Mouse (Mus musculus) liver, adult 2 months (tissue): Measurements from ENCODE around the gene Mtx3. TPM values are rescaled to one million over a fixed set of nuclear protein-coding genes. Genes with fewer than 3 reads are reported as not detected.
A peak's percentile ranks its signal among the peaks of the same experiment; 100 is the strongest.
"Not testable (repeated sequence)": the region's sequence is repeated elsewhere in the genome, so short reads cannot be mapped to it uniquely, and the experiment has no call there.

Experiments
- DNase-seq: peaks from one replicate; pipeline ENCODE4 v3.0.0-alpha.2; 2011; ENCODE audit warnings: low read depth, low spot score; ENCODE audit errors: extremely low read depth
- H3K27ac ChIP-seq: fragments of 200-500 bp; replicated peaks from 2 replicates; pipeline ENCODE4 v1.5.1; 2012; ENCODE audit warnings: low read depth, mild to moderate bottlenecking, control low read depth, inconsistent platforms, low read length; ENCODE audit not compliant: insufficient read depth
- H3K27me3 ChIP-seq: fragments of 200-500 bp; 2 replicates; pipeline ENCODE4 v1.6.1; 2012; ENCODE audit warnings: mild to moderate bottlenecking, moderate library complexity, low read length, inconsistent platforms; ENCODE audit not compliant: control insufficient read depth, insufficient read depth
- H3K36me3 ChIP-seq: fragments of 200-500 bp; 2 replicates; pipeline ENCODE4 v1.6.1; 2012; ENCODE audit warnings: low read length, inconsistent platforms; ENCODE audit not compliant: control insufficient read depth, insufficient read depth
- H3K4me1 ChIP-seq: fragments of 200-500 bp; 2 replicates; pipeline ENCODE4 v1.6.1; 2011; ENCODE audit warnings: low read length; ENCODE audit not compliant: control insufficient read depth, insufficient read depth
- H3K4me3 ChIP-seq: fragments of 200-500 bp; 2 replicates; pipeline ENCODE4 v1.5.1; 2011; ENCODE audit warnings: low read depth, mild to moderate bottlenecking, control low read depth, low read length, moderate library complexity; ENCODE audit not compliant: insufficient read depth
- H3K79me2 ChIP-seq: fragments of 200-500 bp; 2 replicates; pipeline ENCODE4 v1.6.1; 2012; ENCODE audit warnings: inconsistent platforms, mild to moderate bottlenecking, low read length, moderate library complexity; ENCODE audit not compliant: control insufficient read depth, insufficient read depth
- H3K9ac ChIP-seq: fragments of 200-500 bp; 2 replicates; pipeline ENCODE4 v1.6.1; 2012; ENCODE audit warnings: low read depth, mild to moderate bottlenecking, control low read depth, inconsistent platforms, low read length
- CTCF ChIP-seq: fragments of 200-500 bp; IDR thresholded peaks from 2 replicates; pipeline ENCODE4 v1.5.1; 2011; ENCODE audit warnings: low read depth, low read length, control low read depth
- POLR2A ChIP-seq: fragments of 200-500 bp; IDR thresholded peaks from 2 replicates; pipeline ENCODE4 v1.6.1; 2011; ENCODE audit warnings: low read length, control low read depth; ENCODE audit not compliant: insufficient read depth; ENCODE audit errors: extremely low read depth
- WGBS: fragments of 180-500 bp; shearing (Covaris S2); methylation state at CpG from one replicate; pipeline ENCODE4 v1.1.7; 2018; 5-methylcytosine and 5-hydroxymethylcytosine counted together
- polyA plus RNA-seq: library from polyadenylated mRNA; depleted of rRNA; stranded (reverse); fragments of >200 nt; gene quantifications from 2 replicates; pipeline ENCODE4 v1.2.3, GENCODE M21; 2012; rRNA removed
- total RNA-seq: library from RNA; depleted of rRNA; stranded (reverse); fragments of >200 nt; gene quantifications from 2 replicates; pipeline ENCODE4 v1.2.3, GENCODE M21; 2014; rRNA removed

The Mtx3 gene
- 10.4 and 12.3 TPM in 2 replicates for total RNA-seq
- polyA plus RNA-seq = 2.6 TPM in 2 replicates

DNA sequence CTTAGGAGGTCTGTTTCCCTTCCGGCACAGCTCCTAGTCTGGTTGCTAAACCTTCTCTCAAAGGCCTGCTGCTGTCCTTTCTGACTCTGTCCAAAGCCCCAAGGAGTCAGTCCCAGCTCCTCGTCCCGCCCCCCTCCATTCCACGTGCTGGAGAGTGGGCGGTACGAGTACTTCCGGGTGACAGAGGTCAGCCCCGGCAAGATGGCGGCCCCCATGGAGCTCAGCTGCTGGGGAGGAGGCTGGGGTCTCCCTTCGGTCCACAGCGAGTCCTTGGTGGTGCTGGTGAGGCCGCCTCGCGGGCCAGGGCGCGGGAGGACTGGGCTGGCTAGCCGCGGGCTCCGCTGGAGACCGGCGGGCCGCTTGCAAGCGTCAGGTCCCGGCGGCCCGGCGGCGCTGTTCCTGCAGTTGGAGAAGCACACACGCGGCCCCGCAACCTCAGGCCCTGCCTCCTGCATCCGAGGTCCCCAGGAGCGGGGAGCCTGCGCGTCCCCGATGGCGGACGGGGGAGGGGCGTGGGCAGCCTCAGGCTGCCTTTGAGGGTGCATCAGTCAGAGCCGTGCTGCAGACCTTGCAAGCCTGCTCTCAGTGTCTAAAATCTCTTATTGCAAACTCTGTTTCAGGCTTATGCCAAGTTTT is at the start of gene Mtx3:
TSS of gene Mtx3 (plus strand) at position 175 of the 636 bp plus-strand sequence.
- Histone ChIP-seq H3K4me3 (peak within 1 kb of the TSS; percentile 94), H3K4me1 (peaks cover 6% of the 10 kb centered on the region; the same call in 1 of the 2 replicates), H3K27me3 (no peaks in the 10 kb centered on the region), H3K79me2 (no peaks in the 10 kb centered on the region), H3K36me3 (peaks cover 18% of the 10 kb centered on the region), H3K27ac (peak within 1 kb of the TSS; percentile 69), H3K9ac (peak within 1 kb of the TSS; percentile 86)
- WGBS = 2% methylated on average over 40 of the region's 40 CpGs
- TF ChIP-seq POLR2A = 0 out of 2 replicates have a peak, but pooled peaks have one; percentile 17
- TF ChIP-seq CTCF = no peak
- peak; percentile 67 for DNase-seq

DNA sequence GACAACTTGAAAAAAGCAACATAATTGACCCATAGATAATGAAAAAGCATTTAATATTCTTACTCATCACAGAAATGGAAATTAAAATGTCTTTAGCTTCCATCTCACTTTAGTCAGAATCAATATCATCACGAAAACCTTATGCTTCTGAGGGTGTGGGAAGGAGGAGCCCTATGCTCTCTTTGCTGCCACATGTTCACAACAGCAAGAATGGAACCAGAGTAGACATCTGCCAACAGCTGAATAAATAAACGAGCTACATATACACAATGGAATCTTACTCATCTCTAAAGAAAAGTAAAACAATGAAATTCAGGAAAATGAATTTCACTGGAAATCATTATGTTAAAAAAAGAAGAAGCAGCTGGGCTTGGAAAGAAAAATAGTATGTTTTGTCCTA is 45.7 kb upstream of the Mtx3 start:
- H3K27ac ChIP-seq = no peak overlapping the region
- no peak for DNase-seq
- TF ChIP-seq CTCF = no peak
- no peak for TF ChIP-seq POLR2A
- no peaks in the 10 kb centered on the region for H3K4me1 ChIP-seq
- H3K9ac ChIP-seq = no peak overlapping the region
- 69% methylated on average over 2 of the region's 2 CpGs for WGBS
- H3K4me3 ChIP-seq = no peak overlapping the region
- no peaks in the 10 kb centered on the region for H3K79me2 ChIP-seq
- peaks cover 7% of the 10 kb centered on the region for H3K27me3 ChIP-seq
- no peaks in the 10 kb centered on the region for H3K36me3 ChIP-seq

- H3K79me2 ChIP-seq = no peaks in the 10 kb centered on the region
- TF ChIP-seq POLR2A (no peak), CTCF (no peak)
- no peak overlapping the region for H3K4me3 ChIP-seq
- no peaks in the 10 kb centered on the region for H3K36me3 ChIP-seq
- no peaks in the 10 kb centered on the region for H3K4me1 ChIP-seq
- no peak overlapping the region for H3K9ac ChIP-seq
- H3K27me3 ChIP-seq = peaks cover 5% of the 10 kb centered on the region
- 44% methylated on average over 7 of the region's 7 CpGs for WGBS
- DNase-seq = no peak
- no peak overlapping the region for H3K27ac ChIP-seq
Measured at GRCm38 (mm10) chr13:92799306-92799925, 45.1 kb upstream of the Mtx3 start.

- Histone ChIP-seq H3K27ac (no peak overlapping the region), H3K9ac (no peak overlapping the region), H3K27me3 (no peaks in the 10 kb centered on the region), H3K79me2 (no peaks in the 10 kb centered on the region), H3K4me3 (no peak overlapping the region), H3K4me1 (no peaks in the 10 kb centered on the region), H3K36me3 (no peaks in the 10 kb centered on the region)
- TF ChIP-seq POLR2A (no peak), CTCF (no peak)
- DNase-seq = no peak
Measured at GRCm38 (mm10) chr13:92806785-92807184, 37.8 kb upstream of the Mtx3 start.

GRCm38 (mm10) chr13:92807849-92808248 is 36.7 kb upstream of the Mtx3 start:
- H3K9ac ChIP-seq = no peak overlapping the region
- H3K79me2 ChIP-seq = no peaks in the 10 kb centered on the region
- H3K36me3 ChIP-seq = no peaks in the 10 kb centered on the region
- TF ChIP-seq POLR2A (no peak), CTCF (no peak)
- WGBS = 90% methylated on average over 3 of the region's 3 CpGs
- H3K4me3 ChIP-seq = no peak overlapping the region
- H3K27ac ChIP-seq = no peak overlapping the region
- H3K4me1 ChIP-seq = no peaks in the 10 kb centered on the region
- no peak for DNase-seq
- H3K27me3 ChIP-seq = no peaks in the 10 kb centered on the region

DNA sequence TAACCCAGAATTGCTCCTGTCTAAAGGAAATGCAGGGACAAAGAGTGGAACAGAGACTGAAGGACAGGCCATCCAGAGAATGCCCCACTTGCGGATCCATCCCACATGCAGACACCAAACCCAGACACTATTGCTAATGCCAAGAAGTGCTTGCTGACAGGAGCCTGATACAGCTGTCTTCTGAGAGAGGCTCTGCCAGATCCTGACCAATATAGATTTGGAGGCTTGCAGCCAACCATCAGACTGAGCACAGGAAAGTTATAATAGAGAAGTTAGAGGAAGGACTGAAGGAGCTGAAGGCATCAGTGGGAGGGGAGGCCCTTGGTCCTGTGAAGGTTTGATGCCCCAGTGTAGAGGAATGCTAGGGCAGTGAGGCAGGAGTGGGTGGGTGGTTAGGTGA is 34.0 kb upstream of the Mtx3 start:
- not testable (repeated sequence) for H3K36me3 ChIP-seq, DNase-seq, H3K79me2 ChIP-seq, H3K27me3 ChIP-seq, H3K4me1 ChIP-seq, H3K9ac ChIP-seq, H3K4me3 ChIP-seq, H3K27ac ChIP-seq
- WGBS = 90% methylated on average over 1 of the region's 1 CpGs
